Mouse (Mus musculus): Measurements from ENCODE around the gene Art4. TPM values are rescaled to one million over a fixed set of nuclear protein-coding genes. Genes with fewer than 3 reads are reported as not detected.

Gene Art4
- total and polyA plus RNA-seq, 3 experiments: 0.34 to 1.0 (median 0.48) TPM

GRCm38 (mm10) chr6:136803739-136804633 lies 53.5 kb downstream of the Art4 start, which contains the start of gene Hist4h4 (continued):
- TF ChIP-seq MEF2A (IDR thresholded peaks at IDR 0.05; ENCODE audit: borderline replicate concordance, low read depth, low read length): peak; percentile 29; the same call in 1 of the 2 replicates
- TF ChIP-seq USF2 (conservative IDR thresholded peaks at IDR 0.05; ENCODE audit: low read depth, low read length): no peak
- TF ChIP-seq POLR2A (IDR thresholded peaks at IDR 0.05; ENCODE audit: low read depth, low read length): peak; percentile 98
- peak; percentile 93 for TF ChIP-seq TCF12 (IDR thresholded peaks at IDR 0.05; ENCODE audit: low read depth, low read length)
- no peak for TF ChIP-seq MAZ (IDR thresholded peaks at IDR 0.05; ENCODE audit: low read depth, low read length)
- TF ChIP-seq JUN (IDR thresholded peaks at IDR 0.05; ENCODE audit: insufficient read depth, low read depth, low read length): 0 out of 2 replicates have a peak, but pooled peaks have one; percentile 14
- TF ChIP-seq GABPA (IDR thresholded peaks at IDR 0.05; ENCODE audit: insufficient replicate concordance, low read depth, low read length): no peak

- H3K9me3 ChIP-seq (replicated peaks; ENCODE audit: low read length): no peaks in the 10 kb centered on the region
- no peaks in the 10 kb centered on the region; the same call in 1 of the 2 replicates for H3K79me2 ChIP-seq (replicated peaks; ENCODE audit: control insufficient read depth, extremely low read depth, insufficient read depth, poor library complexity, severe bottlenecking)
- H3K4me1 ChIP-seq (ENCODE audit: control insufficient read depth in 1 of 2, insufficient read depth in 2 of 2): peaks cover 2 to 35% of the 10 kb centered on the region in 2 experiments; a peak in 2 of 4 replicates
- H3K4me2 ChIP-seq (ENCODE audit: insufficient read depth, low read depth, poor library complexity, severe bottlenecking): peak overlapping the region; percentile 95
- peak overlapping the region in 2 of 3 experiments; percentile 1 to 56 for H3K4me3 ChIP-seq (replicated peaks in 1 of 3; ENCODE audit: low read depth in 2 of 3, low read length in 2 of 3, poor library complexity in 1 of 3)
- no peaks in the 10 kb centered on the region for H3K27me3 ChIP-seq (replicated peaks)
- DNase-seq (ENCODE audit: extremely low read depth): peak; percentile 69
- dilution Hi-C loops (cut with MboI; ENCODE audit: extremely low pct_ligation_motif_present, extremely low pct_unique_long_range_greater_than_20kb, low sequenced_read_pairs): no loop called here
- in situ Hi-C loops (cut with MboI; ENCODE audit: low pct_ligation_motif_present, low pct_unique_long_range_greater_than_20kb, low sequenced_read_pairs): no loop called here
- H3K36me3 ChIP-seq (replicated peaks in 1 of 2; ENCODE audit: control insufficient read depth in 1 of 2, insufficient read depth in 1 of 2, low read length in 1 of 2): no peaks in the 10 kb centered on the region
- H3K27ac ChIP-seq (ENCODE audit: insufficient read depth, low read depth): peak overlapping the region; percentile 100
- TF ChIP-seq SIN3A (IDR thresholded peaks at IDR 0.05; ENCODE audit: low read length) (peak; percentile 69; the same call in 1 of the 2 replicates), USF1 (IDR thresholded peaks at IDR 0.05; ENCODE audit: low read depth, low read length) (no peak), KAT2A (IDR thresholded peaks at IDR 0.05; ENCODE audit: insufficient replicate concordance, low read length) (no peak), NELFE (IDR thresholded peaks at IDR 0.05; ENCODE audit: low read depth, low read length) (no peak), RCOR1 (conservative IDR thresholded peaks at IDR 0.05; ENCODE audit: low read depth, low read length) (no peak), MXI1 (IDR thresholded peaks at IDR 0.05; ENCODE audit: low read depth, low read length) (peak; percentile 94), ELF1 (IDR thresholded peaks at IDR 0.05; ENCODE audit: low read depth, low read length) (peak; percentile 68), JUN (IDR thresholded peaks at IDR 0.05; ENCODE audit: insufficient read depth, low read depth, low read length) (peak; percentile 49; the same call in 1 of the 2 replicates), BHLHE40 (IDR thresholded peaks at IDR 0.05; ENCODE audit: low read depth, low read length) (peak; percentile 12; the same call in 1 of the 2 replicates), POLR2A (IDR thresholded peaks at IDR 0.05; ENCODE audit: low read depth, low read length) (peak; percentile 16; the same call in 1 of the 2 replicates), JUND (conservative IDR thresholded peaks at IDR 0.05; ENCODE audit: low read depth, low read length) (peak; percentile 88), MAX (IDR thresholded peaks at IDR 0.05; ENCODE audit: low read length) (peak; percentile 84), IRF4 (IDR thresholded peaks at IDR 0.05; ENCODE audit: low read depth, low read length) (peak; percentile 81), MEF2A (IDR thresholded peaks at IDR 0.05; ENCODE audit: borderline replicate concordance, low read depth, low read length) (no peak), PAX5 (IDR thresholded peaks at IDR 0.05; ENCODE audit: low read length) (no peak), ETS1 (conservative IDR thresholded peaks at IDR 0.05; ENCODE audit: low read depth, low read length) (peak; percentile 37; the same call in 1 of the 2 replicates), EP300 (IDR thresholded peaks at IDR 0.05; ENCODE audit: low read length) (peak; percentile 79), MYC (IDR thresholded peaks at IDR 0.05; ENCODE audit: low read depth, low read length) (peak; percentile 96), ZKSCAN1 (IDR thresholded peaks at IDR 0.05; ENCODE audit: borderline replicate concordance, low read depth, low read length) (no peak)
- peak overlapping the region; percentile 78 for H3K9ac ChIP-seq (ENCODE audit: insufficient read depth, low read depth)
Observed at GRCm38 (mm10) chr6:136803093-136803738, 54.3 kb downstream of the Art4 start.

All from CH12.LX (cell line).